Mouse (Mus musculus) T-helper 1 cell (primary cell): ENCODE results near the gene Rom1.

Source experiments
- in situ Hi-C: fragments of 300-600 bp; cut with MboI, MseI; formaldehyde crosslinking; loops from one replicate; pipeline ENCODE4 v1.15.1; 2025; ENCODE audit warnings: high pct_unique_total_duplicates

Gene Rom1

DNA sequence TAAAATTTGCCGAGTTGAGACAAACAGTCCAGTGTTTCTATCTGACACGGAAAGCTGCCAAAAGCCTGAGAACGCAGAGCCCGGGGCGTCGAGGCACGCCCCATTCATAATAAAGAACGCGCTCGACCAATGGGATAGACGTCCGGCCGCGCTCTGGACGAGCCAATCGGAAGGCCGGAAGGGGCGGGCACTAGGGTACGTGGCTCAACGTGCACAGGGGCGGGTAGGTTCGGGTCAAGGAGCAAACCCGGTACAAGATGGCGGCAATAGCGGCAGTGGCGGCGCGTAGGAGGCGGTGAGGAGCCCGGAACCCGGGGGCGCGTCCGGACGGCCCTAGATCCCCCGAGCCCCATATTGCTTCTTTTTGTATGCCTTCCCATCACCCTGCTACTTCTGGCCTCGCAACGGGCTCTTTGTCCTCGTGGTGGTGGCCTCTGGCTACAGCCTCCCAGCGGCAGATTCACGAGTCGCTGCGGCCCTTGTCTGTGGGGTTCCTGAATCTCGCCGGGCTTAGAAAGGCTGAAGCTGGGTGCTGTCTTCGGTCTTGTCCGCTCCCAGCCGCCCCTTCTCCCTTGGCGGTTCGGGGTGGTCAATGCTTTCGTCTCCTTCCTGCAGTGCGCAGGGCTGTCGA lies 31.2 kb downstream of the Rom1 start, which contains the start of gene Ganab:
Gene Ganab, plus strand, starts transcription at position 207 of the 631 bp plus-strand sequence.
- in situ Hi-C loops, result loop anchor here (5.0 kb wide), 2 partner anchors 81 to 171 kb away; partner anchors contain the start of gene Ttc9c

DNA sequence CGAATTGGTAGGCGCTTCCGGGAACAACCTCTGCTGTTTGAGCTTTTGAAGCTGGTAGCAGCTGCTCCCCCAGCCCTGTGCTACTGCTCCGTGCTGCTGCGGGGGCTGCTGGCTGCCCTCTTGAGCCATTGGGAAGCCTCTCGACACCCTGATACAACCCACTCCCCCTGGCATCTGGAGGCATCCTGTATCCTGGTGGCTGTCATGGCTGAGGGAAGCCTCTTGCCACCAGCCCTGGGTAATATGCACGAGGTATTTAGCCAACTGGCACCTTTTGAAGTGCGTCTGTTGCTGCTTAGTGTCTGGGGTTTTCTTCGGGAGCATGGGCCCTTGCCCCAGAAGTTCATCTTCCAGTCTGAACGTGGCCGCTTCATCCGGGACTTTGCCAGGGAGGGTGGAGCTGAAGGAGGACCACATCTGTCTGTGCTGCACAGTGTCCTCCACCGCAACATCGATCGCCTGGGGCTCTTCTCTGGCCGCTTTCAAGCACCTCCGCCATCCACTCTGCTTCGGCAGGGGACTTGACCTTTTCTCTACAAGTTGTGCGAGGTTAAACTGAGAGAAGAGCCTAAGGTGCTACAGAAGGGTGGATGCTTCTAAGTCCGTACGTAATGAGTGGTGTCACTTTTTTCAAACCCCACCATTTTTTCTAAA lies 31.8 kb downstream of the Rom1 start:
- in situ Hi-C loops, result loop anchor here (5.0 kb wide), 2 partner anchors 80 to 170 kb away; partner anchors contain the start of gene Ttc9c

DNA sequence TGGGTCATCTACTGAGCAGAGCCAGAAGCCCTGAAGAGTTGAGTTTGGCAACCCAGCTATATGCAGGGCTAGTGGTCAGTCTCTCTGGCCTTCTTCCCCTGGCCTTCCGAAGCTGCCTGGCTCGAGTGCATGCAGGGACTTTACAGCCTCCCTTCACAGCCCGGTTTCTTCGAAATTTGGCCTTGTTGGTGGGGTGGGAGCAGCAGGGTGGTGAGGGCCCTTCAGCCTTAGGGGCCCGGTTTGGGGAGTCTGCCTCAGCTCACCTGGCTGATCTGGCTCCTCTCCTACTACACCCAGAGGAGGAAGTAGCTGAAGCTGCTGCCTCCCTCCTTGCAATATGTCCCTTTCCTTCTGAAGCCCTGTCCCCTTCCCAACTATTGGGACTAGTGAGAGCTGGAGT lies 32.9 kb downstream of the Rom1 start:
- in situ Hi-C loops, result loop anchor here (5.0 kb wide), 2 partner anchors 79 to 169 kb away; partner anchors contain the start of gene Ttc9c

DNA sequence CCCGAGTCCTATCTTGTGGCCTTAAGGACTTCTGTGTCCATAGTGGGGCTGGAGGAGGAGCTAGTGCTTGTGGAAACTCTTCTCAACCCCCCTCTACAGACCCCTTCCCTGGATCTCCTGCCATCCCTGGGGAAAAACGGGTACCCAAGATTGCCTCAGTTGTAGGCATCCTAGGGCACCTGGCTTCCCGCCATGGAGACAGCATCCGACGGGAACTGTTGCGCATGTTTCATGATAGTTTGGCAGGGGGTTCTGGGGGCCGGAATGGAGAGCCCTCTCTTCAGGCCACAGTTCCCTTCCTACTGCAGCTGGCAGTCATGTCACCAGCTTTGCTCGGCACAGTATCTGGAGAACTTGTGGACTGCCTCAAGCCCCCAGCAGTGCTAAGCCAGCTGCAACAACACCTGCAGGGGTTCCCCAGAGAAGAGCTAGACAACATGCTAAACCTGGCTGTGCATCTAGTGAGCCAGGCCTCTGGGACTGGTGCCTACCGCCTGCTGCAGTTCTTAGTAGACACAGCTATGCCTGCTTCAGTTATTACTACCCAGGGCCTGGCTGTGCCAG lies 33.7 kb downstream of the Rom1 start:
- in situ Hi-C loops, result loop anchor here (5.0 kb wide), 2 partner anchors 78 to 168 kb away; partner anchors contain the start of gene Ttc9c

DNA sequence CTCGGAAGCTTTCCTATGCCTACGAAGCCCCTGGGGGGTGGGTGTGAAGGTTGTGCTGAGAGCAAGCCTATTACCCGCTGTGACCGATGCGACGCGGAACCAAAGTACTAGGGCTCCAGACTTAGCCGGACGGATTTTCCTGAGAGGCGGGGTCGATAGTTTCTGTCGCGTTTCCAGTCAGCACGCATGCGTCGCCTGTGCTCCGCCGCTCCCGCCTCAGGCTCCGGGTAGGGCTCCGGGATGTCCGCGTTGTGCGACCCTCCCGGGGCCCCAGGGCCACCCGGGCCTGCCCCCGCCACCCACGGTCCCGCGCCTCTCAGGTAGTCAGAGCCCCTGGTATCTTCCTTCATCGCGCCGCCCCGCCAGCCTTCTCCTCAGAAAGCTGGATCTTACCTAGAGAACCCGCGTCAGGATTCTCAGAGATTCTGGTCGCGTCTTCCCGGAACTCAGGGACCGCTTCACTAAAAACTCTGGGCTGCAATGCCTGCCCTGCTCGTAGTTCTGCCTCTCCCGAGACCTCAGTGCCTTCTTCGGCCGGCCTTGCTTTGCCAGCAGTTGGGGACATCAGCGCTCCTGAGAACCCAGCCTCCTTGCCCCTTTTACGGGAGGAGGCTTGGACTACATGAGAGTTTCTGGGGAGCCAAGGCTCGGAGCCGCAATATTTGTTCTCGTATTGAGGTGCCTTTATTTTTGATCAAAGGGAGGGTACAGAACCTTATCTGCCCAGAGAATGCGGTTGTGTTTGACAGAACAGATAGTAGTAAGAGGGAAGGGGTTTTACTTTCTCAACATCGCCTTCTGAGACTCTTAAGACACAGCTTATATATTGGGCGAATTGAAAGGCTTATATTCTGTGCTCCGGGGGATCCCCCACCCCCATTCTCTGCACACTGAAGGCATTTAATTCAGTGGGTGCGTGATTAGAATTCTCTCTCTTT lies 36.1 kb downstream of the Rom1 start, which contains the start of gene Ints5:
Gene Ints5, plus strand, starts transcription at position 177 of the 938 bp plus-strand sequence.
- in situ Hi-C loops, result loop anchor here (5.0 kb wide), 1 partner anchor 54 kb away; no protein-coding TSS in a partner anchor

DNA sequence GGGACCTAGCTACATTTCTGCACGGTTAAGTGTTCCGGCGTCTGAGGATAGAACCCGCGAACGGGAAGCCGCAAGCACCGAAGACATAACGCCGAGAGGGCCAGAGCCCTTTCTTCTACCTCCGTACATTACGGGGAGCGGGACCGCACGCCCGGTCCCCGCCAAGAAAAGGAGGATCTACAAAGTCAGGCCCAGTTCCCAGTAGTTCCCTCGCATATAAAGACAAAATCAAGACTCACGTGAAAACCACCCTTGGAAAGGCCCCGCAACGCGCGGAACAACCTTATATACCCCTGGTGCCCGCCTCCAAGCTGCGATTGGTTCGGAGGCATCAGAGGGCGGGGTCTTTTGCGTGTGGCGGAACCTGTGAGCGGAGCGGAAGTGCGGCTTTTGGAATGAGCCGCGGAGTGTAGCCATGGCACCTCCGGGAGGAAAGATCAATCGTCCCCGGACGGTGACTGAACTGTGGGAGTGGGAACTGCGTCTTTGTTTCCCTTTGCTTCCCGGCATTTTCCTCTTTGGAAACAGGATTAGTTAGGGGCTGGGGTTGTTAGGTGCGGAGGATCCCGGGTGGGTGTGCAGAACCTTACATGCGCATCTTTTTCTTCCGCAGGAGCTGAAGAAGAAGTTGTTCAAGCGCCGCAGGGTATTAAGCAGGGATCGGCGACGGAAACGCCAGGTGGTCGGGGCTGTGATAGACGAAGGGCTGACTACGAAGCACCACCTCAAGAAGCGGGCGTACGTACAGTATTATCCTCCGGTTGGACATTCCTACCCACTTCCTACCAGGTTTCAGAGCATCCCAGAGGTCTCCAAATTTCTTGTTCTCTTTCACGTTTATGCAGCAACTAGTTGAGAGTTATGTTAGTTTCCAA lies 40.4 kb downstream of the Rom1 start, which contains the start of the genes 1810009A15Rik and Gm49416:
Gene 1810009A15Rik, plus strand, starts transcription at position 343 of the 875 bp plus-strand sequence.
Gene Gm49416, plus strand, starts transcription at position 416 of the 875 bp plus-strand sequence.
- in situ Hi-C loops, result no loop called here

DNA sequence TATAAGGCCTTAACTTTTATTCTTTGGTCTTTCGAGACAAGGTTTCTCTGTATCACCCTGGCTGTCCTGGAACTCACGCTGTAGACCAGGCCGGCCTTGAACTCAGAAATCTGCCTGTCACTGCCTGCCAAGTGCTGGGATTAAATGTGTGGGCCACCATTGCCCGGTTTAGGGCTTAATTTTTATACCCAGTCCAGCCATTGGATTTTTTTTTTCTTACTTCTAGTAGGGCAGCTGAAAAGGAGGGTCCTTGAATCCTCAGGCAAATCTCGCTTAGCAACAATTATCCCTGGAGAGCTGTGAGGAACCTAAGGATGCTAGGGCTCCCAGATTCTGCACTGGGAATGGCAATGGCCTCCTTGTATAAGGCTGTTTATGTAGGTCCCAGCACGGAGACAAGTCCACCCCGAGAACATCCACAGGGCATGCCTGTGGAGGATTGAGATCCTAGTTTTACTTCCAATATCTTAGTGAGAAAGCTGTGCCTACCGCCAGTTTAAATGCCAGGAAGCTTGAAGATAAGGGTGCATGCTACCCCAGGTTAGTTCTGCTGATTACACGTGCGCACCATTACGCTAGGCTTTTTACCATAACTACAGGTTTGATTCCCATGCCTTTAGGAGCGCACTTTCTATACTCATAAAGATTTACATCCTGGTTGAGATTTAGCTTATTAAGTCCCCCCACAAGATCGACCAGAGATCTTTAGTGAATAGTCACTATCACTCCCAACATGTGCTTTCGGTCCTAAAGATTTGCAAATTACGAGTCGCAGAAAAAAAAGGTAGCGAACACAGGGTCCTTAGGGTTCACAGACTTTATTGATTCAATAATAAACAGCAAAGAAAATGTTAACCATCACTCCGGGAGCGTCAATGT lies 41.3 kb downstream of the Rom1 start:
- in situ Hi-C loops, result no loop called here

DNA sequence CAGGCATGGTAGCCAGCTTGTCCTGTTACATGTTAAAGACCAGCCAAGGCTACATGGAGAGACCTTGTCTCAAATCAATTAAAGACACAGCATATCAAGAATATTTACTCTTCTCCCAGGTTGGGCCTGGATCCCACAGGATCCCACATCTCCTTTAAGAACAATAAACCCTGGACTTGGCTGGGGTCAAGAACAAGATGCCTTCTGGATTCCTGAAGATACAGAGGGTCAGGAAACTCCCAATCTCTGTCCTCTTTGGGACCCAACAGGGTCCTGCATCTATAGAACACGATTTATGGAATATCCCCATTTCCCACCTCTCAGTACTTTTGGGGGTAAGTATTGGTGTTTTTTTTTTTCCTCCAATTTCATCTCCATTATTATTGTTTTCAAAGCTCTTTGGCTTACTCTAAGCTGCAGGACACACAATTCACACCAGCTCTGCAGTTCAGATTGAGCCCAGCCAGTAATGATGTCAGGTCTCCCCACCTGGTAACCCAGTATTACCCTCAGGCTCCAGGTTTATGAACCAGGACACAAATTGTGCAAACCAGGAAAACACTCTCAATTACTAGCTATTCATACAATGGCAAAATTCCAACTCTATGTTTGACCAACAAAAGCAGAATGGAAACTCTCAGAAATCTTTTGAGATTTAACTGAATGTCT lies 42.1 kb downstream of the Rom1 start:
- in situ Hi-C loops, result no loop called here

DNA sequence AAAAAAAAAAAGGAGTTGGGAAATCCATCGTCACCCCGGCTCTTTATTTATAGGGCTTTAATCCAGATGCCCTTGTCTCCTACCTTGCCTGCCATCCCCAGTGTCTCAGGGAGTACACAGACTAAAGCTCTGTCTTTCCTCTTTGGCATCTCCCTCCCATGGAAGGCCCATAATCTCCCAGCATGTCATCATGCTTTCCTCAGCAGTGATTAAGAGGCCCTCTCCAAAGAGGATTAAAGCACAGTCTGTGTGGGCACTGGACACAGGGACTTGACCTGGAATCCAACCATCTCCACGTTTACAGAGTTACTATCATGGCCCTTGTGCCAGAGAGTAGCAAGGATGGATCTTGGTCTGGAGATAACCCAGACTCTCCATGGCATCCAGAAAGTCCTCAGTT lies 45.5 kb downstream of the Rom1 start, which contains the start of the genes Lbhd1 and Gm49403:
Gene Lbhd1, plus strand, starts transcription at position 117 of the 400 bp plus-strand sequence.
Gene Gm49403, plus strand, starts transcription at position 315 of the 400 bp plus-strand sequence.
- in situ Hi-C loops, result no loop called here

DNA sequence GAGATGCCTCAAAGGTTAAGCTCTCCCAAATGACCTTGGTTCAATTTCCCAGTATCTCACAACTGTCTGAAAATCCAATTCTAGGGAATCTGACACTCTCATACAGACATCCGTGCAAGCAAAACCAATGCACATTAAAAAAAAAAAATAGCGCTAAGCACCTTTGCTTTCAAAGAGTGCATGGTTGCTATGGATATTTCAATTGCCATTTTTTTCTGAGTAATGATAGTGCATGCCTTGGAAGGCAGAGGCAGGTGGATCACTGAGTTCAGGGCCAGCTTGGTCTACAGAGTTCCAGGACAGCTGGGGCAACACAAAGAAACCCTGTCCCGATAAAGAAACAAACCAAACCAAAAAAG lies 48.1 kb downstream of the Rom1 start:
- in situ Hi-C loops, result no loop called here

DNA sequence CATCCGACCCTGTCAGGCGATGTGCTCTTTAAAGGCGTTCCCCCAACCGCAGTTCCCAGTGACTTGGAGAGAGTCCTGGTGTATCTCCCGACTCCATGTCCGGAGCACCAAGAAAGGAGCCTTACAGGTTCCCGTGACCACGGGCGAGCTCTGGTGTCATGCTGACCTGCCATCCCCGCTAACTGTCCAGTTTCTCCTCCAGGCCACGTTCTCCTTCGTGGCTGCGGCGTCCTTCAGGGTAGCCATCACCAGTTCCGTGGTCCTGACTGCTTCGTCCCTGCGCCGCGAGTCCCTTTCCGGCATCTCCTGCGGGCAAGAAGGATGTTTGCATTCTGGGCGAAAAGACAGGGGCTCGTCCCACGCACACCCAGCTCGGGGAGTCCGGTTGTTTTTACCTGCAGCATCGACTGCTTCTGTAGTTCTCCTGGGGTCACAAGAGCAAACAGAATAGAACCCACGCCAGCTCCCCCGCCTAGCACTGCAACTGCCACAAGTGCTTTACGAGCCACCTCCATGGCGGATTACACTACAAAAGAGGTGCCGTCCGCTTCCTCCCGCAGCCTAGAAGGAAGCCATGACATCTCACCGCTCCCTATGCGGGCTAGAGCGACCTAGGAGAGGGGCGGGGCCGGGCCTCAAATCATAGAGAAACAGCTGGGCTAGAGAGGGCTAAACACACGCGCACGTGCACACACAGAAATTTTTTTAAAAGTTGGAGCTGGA lies 48.7 kb downstream of the Rom1 start, which contains the start of gene Uqcc3:
Gene Uqcc3, minus strand, starts transcription at position 613 of the 723 bp plus-strand sequence.
- in situ Hi-C loops, result no loop called here
